Mouse (Mus musculus): ENCODE results near the gene Eif3c.

- TF ChIP-seq POLR2A (IDR thresholded peaks at IDR 0.05; ENCODE audit: insufficient read length, low read depth) (peak; percentile 61), REST (IDR thresholded peaks at IDR 0.05; ENCODE audit: insufficient read depth, insufficient read length) (no peak), TCF12 (IDR thresholded peaks at IDR 0.05; ENCODE audit: insufficient read depth, poor library complexity, severe bottlenecking) (no peak)
Measured at GRCm38 (mm10) chr7:126565693-126566092, 518 bp downstream of the Eif3c start.
